Mouse (Mus musculus): ENCODE measurements around the gene Ngdn. TPM values are rescaled to one million over a fixed set of nuclear protein-coding genes. Genes with fewer than 3 reads are reported as not detected.

Gene Ngdn
- polyA plus RNA-seq, 1 experiment from 2014 or later, result 70.7 TPM

DNA sequence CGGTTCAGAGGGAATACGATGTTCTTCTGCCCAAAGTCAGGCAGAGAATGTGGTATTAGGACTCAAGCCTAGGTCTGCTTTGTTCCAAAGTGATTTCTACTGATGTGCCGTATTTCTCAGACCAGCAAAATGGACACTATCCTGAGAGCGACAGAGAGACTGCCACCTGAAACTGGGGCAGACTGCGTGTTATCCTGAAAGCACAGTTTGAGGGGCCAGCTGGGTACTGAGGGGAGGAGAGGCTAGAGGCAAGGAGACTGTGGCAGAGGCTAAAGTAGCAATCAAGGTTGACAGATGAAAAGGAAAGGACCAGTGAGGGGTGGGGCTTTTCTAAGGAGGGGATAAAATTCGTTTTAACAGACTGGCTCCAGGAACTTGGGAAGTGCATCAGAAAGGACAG, 14.4 kb upstream of the Ngdn start:
- no peak overlapping the region for H3K4me3 ChIP-seq (replicated peaks)
- no peaks in the 10 kb centered on the region for H3K27me3 ChIP-seq
- H3K9me3 ChIP-seq (replicated peaks), result no peaks in the 10 kb centered on the region
- 76% methylated on average over 6 of the region's 6 CpGs for WGBS
- no peak overlapping the region for H3K27ac ChIP-seq (replicated peaks)
- no peak overlapping the region for H3K4me2 ChIP-seq (replicated peaks)
- H3K9ac ChIP-seq, result no peak overlapping the region
- no peaks in the 10 kb centered on the region for H3K36me3 ChIP-seq
- ATAC-seq (ENCODE audit: insufficient number of reproducible peaks, low FRiP score, low TSS enrichment, low read depth), result no peak
- H3K4me1 ChIP-seq, result peaks cover 12% of the 10 kb centered on the region

DNA sequence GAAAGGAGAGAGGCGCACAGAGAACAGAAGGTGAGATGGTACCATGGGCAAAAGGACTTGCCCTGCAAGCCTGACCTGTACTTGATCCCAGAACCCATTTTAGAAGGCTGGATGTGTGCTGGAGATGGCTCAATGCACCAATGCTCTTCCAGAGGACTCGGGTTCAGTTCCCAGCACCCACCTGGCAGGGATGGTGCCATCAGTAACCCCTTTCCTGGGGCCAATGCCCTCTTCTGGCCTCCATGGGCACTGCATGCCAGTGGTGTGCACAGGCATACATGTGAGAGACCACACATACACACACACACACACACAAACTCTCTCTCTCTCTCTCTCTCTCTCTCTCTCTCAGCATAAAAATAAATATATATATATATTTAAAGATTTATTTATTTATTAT, 13.8 kb upstream of the Ngdn start:
- H3K4me1 ChIP-seq, result peaks cover 11% of the 10 kb centered on the region
- ATAC-seq (ENCODE audit: insufficient number of reproducible peaks, low FRiP score, low TSS enrichment, low read depth), result no peak
- H3K9me3 ChIP-seq (replicated peaks), result no peaks in the 10 kb centered on the region
- 100% methylated on average over 2 of the region's 2 CpGs for WGBS
- H3K36me3 ChIP-seq, result no peaks in the 10 kb centered on the region
- H3K27me3 ChIP-seq, result no peaks in the 10 kb centered on the region
- H3K9ac ChIP-seq, result no peak overlapping the region
- H3K4me2 ChIP-seq (replicated peaks), result no peak overlapping the region
- no peak overlapping the region for H3K27ac ChIP-seq (replicated peaks)
- H3K4me3 ChIP-seq (replicated peaks), result no peak overlapping the region

DNA sequence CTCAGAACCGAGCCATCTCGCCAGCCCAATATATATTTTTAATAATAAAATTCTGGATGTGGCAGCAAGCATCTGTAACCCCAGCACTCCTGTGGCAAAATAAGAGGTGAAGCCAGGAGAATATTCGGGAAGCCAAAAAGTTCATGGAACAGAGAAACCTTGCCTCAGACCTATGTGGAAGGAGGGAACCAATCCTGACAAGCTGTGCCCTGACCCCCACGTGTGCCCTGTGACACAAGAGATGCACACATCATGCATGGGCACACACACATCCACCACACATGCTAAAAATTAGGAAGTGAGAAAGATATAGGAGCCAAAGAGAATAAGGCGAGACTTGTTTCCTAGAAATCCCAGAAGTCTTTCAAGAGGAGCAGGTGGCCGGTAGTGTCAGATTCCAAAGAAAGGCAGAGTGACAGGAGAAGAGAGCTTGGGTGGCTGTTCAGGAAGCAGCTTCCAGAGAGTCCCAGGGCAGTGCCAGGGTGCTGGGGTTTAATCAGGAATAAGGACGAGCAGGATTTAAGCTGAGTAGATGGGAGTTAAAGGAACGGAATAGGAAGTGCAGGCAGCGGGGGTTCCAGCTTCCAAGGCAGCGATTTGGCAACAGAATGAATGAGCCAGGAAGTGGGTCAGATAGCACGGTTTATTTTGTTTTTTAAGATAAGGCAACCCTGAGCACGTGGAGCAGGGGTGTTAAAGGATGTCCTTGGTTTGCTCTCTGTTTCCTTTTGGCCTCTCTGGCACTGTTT, 13.1 kb upstream of the Ngdn start:
- 40% methylated on average over 12 of the region's 12 CpGs for WGBS
- H3K4me3 ChIP-seq (replicated peaks), result no peak overlapping the region
- no peak overlapping the region for H3K27ac ChIP-seq (replicated peaks)
- no peak for ATAC-seq (ENCODE audit: insufficient number of reproducible peaks, low FRiP score, low TSS enrichment, low read depth)
- H3K36me3 ChIP-seq, result no peaks in the 10 kb centered on the region
- H3K9me3 ChIP-seq (replicated peaks), result no peaks in the 10 kb centered on the region
- no peak overlapping the region for H3K4me2 ChIP-seq (replicated peaks)
- H3K9ac ChIP-seq, result no peak overlapping the region
- no peaks in the 10 kb centered on the region for H3K27me3 ChIP-seq
- peaks cover 10% of the 10 kb centered on the region for H3K4me1 ChIP-seq

DNA sequence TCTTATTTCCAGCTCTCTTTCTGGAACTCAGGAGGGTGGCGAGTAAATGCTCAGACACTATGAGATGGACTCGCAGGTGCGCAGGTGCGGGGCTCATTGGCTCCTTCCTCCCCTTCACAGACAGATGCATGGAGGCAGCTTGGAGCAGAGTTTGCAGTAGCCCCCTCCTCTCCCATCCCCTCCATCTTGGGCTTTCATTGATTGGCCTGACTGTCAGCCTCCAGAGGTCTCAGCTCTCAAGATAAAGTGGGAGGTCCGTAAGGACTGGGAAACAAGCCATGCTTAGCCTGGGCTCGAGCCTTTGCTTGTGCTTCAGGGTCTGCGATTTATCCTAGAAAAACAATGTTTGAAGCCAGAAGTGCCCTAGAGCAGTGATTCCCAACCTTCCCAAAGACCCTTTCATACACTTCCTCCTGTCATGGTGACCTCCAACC, 12.6 kb upstream of the Ngdn start:
- Histone ChIP-seq H3K9ac (no peak overlapping the region), H3K9me3 (replicated peaks) (no peaks in the 10 kb centered on the region), H3K4me2 (replicated peaks) (no peak overlapping the region), H3K27me3 (no peaks in the 10 kb centered on the region), H3K4me1 (peaks cover 7% of the 10 kb centered on the region), H3K4me3 (replicated peaks) (no peak overlapping the region), H3K36me3 (no peaks in the 10 kb centered on the region), H3K27ac (replicated peaks) (no peak overlapping the region)
- ATAC-seq (ENCODE audit: insufficient number of reproducible peaks, low FRiP score, low TSS enrichment, low read depth), result no peak
- WGBS, result 61% methylated on average over 7 of the region's 7 CpGs

DNA sequence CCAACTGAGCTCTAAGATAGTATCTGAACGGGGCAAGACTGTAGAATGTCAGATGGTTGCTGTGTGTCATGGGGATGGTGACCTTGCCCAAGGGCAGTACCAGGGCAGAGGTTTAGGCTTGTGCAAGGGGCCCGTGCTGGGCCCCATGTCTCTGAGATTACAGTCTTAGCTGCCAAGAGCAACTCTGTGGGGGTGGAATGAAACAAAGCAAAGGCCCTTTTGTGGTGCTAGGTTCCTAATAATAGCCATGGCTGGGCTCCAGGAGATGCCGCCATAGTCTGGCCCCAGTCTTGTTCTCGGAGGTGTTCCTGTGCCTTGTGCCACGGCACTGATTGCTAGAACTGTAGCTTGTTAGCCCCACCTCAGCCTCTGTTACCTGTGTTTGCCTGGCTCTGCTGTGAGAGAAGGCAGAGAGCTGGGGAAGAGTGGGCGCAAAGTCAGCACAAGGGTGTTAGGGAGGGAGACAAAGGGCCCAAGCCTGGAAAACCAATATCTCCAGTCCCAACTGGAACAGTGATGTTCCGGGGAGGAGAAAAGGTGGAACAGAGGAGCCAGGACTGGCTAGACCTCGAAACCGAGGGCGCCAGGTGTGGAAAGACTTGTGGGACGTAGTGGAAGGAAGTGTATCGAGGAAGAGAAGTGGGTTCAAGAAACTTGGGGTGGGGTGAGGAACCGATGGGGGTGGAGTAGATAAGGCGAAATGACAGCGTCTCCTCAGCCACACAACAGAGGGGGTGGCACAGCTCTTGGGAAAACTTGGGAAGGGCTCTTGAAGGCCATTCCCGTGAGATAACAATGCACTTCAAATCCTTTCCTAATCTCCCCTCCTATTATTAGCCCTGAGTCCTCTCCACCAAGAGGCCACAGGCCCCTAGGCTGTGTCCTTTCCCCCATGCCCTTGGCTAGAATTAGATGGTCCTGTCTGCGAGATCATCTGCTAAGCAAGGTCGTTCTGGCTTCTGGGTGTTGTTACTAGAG, 11.1 kb upstream of the Ngdn start:
- 0 out of 2 replicates have a peak, but pooled peaks have one; percentile 36 for ATAC-seq (ENCODE audit: insufficient number of reproducible peaks, low FRiP score, low TSS enrichment, low read depth)
- 69% methylated on average over 18 of the region's 18 CpGs for WGBS

DNA sequence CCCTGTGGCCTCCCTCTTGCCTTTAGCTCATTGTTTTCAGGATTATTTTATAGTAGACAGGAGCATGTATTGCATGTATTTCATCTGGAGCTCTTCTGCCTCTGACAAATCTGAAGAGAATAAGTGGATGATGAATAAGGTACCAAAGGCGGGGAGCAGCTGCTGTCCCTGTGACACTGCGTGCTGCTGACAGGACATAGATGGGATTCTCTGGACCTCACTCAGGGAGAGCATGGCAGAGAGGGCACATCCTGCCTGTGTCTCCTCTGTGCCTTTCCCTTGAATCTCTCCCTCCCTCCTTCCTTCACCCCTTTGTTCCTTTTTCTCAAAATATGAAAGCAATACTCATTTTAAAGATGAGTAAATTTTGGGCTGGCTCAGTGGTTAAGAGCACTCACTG, 9.7 kb upstream of the Ngdn start:
- Histone ChIP-seq H3K36me3 (no peaks in the 10 kb centered on the region), H3K27ac (replicated peaks) (no peak overlapping the region), H3K27me3 (no peaks in the 10 kb centered on the region), H3K9me3 (replicated peaks) (no peaks in the 10 kb centered on the region), H3K9ac (no peak overlapping the region), H3K4me3 (replicated peaks) (no peak overlapping the region), H3K4me2 (replicated peaks) (no peak overlapping the region), H3K4me1 (peaks cover 7% of the 10 kb centered on the region)
- 78% methylated on average over 2 of the region's 2 CpGs for WGBS
- ATAC-seq (ENCODE audit: insufficient number of reproducible peaks, low FRiP score, low TSS enrichment, low read depth), result no peak

More for the DNA sequence above, 11.1 kb upstream of the Ngdn start:
- H3K9me3 ChIP-seq (replicated peaks), result no peaks in the 10 kb centered on the region
- no peaks in the 10 kb centered on the region for H3K36me3 ChIP-seq
- H3K4me3 ChIP-seq (replicated peaks), result no peak overlapping the region
- no peak overlapping the region; the same call in 1 of the 2 replicates for H3K27ac ChIP-seq (replicated peaks)
- no peak overlapping the region for H3K4me2 ChIP-seq (replicated peaks)
- no peaks in the 10 kb centered on the region for H3K27me3 ChIP-seq
- H3K9ac ChIP-seq, result no peak overlapping the region
- peaks cover 7% of the 10 kb centered on the region for H3K4me1 ChIP-seq

DNA sequence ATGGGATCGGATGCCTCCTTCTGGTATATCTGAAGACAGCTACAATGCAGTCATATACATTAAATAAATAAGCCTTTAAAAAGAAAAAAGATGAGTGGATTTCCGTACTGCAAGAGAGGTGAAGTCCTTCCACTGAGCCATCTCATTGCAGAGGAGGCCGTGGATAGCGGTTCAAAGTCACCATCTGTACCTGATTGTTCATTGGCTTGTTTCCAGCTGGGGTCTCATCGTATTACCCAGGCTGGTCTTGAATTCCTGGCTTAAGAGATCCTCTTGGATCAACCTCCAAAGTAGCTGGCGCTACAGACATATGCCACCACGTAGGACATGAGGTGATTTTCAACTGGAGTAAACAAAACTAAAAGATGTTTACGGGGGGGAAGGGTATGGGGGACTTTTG, 9.3 kb upstream of the Ngdn start:
- Histone ChIP-seq H3K36me3 (no peaks in the 10 kb centered on the region), H3K9me3 (replicated peaks) (no peaks in the 10 kb centered on the region), H3K4me3 (replicated peaks) (no peak overlapping the region), H3K4me2 (replicated peaks) (no peak overlapping the region), H3K4me1 (peaks cover 7% of the 10 kb centered on the region), H3K27me3 (no peaks in the 10 kb centered on the region), H3K9ac (no peak overlapping the region), H3K27ac (replicated peaks) (no peak overlapping the region)
- no peak for ATAC-seq (ENCODE audit: insufficient number of reproducible peaks, low FRiP score, low TSS enrichment, low read depth)
- 57% methylated on average over 8 of the region's 8 CpGs for WGBS

DNA sequence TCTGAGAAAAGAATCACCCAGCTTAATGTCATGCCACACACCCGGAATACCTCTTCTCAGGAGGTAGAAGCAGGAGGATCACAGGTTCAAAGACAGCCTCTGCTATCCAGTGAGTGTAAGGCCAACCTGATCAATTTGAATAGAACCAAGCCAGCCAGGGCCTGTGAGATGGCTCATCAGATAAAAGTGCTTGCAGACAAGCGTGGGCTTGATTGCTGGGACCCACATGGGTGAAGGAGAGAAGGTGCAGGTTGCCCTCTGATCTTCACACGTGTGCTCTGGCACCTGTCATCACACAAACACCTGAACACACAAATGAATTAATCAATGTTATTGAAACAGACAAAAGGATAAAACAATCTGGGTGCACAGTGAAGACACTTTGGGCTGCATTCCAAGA, 8.7 kb upstream of the Ngdn start:
- Histone ChIP-seq H3K9me3 (replicated peaks) (no peaks in the 10 kb centered on the region), H3K4me3 (replicated peaks) (no peak overlapping the region), H3K9ac (no peak overlapping the region), H3K36me3 (no peaks in the 10 kb centered on the region), H3K27me3 (no peaks in the 10 kb centered on the region), H3K27ac (replicated peaks) (no peak overlapping the region), H3K4me2 (replicated peaks) (no peak overlapping the region), H3K4me1 (peaks cover 7% of the 10 kb centered on the region)
- WGBS, result 69% methylated on average over 3 of the region's 3 CpGs
- no peak for ATAC-seq (ENCODE audit: insufficient number of reproducible peaks, low FRiP score, low TSS enrichment, low read depth)

DNA sequence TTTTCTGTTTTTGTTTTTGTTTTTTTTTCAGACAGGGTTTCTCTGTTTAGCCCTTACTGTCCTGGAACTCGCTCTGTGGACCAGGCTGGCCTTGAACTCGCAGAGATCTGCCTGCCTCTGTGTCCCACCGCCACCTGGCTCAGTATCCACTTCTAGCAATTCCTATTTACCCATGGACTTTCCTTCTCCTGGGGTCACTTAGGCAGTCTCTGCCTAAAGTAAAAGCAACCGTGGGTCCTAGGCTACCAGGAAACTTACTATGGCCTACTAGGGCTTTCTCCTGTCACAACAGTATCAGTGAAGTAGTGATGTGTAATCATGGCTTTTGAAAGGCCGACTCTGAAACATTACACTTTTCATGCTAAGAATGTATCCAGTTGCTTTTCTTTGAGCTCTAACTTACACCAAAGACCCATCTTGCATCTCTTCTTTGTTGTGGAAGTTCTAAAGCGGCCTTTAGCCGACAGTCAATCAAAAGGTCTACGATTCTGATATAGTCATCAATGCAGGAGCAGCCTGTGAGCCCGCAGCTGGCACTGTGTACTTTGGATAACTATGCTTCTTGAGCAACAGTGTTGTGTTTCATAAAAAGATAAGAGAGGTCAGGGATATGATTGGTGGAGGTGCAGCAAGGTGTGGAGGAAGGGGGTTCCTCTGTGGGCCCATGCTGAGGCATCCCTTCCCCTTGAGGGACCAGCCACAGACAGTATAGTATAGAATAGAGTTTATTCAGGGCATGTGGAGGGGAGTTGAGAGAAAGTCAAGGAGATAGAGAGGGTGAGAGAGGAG, 7.9 kb upstream of the Ngdn start:
- H3K27me3 ChIP-seq, result no peaks in the 10 kb centered on the region
- no peak overlapping the region for H3K9ac ChIP-seq
- H3K4me1 ChIP-seq, result peaks cover 7% of the 10 kb centered on the region
- 89% methylated on average over 9 of the region's 9 CpGs for WGBS
- H3K36me3 ChIP-seq, result no peaks in the 10 kb centered on the region
- no peak for ATAC-seq (ENCODE audit: insufficient number of reproducible peaks, low FRiP score, low TSS enrichment, low read depth)
- no peak overlapping the region for H3K27ac ChIP-seq (replicated peaks)
- H3K4me2 ChIP-seq (replicated peaks), result no peak overlapping the region
- no peak overlapping the region for H3K4me3 ChIP-seq (replicated peaks)
- H3K9me3 ChIP-seq (replicated peaks), result no peaks in the 10 kb centered on the region

DNA sequence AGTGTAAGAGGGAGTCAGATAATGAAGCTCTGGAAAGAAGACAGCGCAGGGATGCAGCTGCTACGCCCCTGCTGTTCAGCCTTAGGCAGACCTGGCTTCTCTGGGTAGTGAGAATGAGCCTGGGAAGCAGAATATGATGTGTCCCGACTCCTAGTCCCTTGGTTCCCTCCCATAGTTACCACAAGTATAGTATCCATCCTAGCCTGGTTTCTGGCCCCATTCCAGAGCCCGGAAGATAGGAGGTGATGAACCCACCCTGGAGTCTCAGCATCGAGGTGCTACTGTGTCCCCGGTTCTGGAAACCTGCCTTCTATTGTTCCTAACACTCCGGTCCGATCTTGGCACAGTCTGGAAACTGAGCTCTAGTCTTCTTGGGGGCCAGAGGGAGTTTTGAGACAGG, 6.8 kb upstream of the Ngdn start:
- ATAC-seq (ENCODE audit: insufficient number of reproducible peaks, low FRiP score, low TSS enrichment, low read depth), result 0 out of 2 replicates have a peak, but pooled peaks have one; percentile 26
- no peak overlapping the region for H3K4me3 ChIP-seq (replicated peaks)
- WGBS, result 78% methylated on average over 8 of the region's 8 CpGs

DNA sequence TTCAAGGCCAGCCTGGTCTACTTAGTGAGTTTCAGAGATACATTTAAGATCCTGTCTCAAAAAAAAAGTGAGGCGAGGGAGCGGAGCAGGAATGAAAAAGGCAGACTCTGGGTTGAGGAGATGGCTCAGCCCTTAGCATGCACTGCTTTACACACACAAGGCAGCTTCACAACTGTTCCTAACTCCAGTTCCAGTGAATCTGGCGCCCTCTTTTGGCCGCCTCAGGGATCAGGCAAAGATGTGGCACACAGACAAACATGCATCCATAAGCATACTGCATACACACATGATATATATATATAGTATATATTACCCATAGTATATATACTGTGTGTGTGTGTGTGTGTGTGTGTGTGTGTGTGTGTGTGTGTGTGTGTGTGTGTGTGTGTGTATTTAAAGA, 4.1 kb upstream of the Ngdn start:
- no peaks in the 10 kb centered on the region for H3K4me1 ChIP-seq
- H3K27me3 ChIP-seq, result no peaks in the 10 kb centered on the region
- WGBS, result 66% methylated on average over 4 of the region's 4 CpGs
- no peak overlapping the region for H3K27ac ChIP-seq (replicated peaks)
- H3K4me3 ChIP-seq (replicated peaks), result no peak overlapping the region
- no peak overlapping the region for H3K9ac ChIP-seq
- no peaks in the 10 kb centered on the region for H3K9me3 ChIP-seq (replicated peaks)
- no peaks in the 10 kb centered on the region for H3K36me3 ChIP-seq
- ATAC-seq (ENCODE audit: insufficient number of reproducible peaks, low FRiP score, low TSS enrichment, low read depth), result no peak
- H3K4me2 ChIP-seq (replicated peaks), result no peak overlapping the region

More for the DNA sequence above, 6.8 kb upstream of the Ngdn start:
- Histone ChIP-seq H3K9me3 (replicated peaks) (no peaks in the 10 kb centered on the region), H3K27me3 (no peaks in the 10 kb centered on the region), H3K9ac (no peak overlapping the region), H3K27ac (replicated peaks) (no peak overlapping the region), H3K4me1 (peaks cover 4% of the 10 kb centered on the region; the same call in 1 of the 2 replicates), H3K36me3 (no peaks in the 10 kb centered on the region), H3K4me2 (replicated peaks) (no peak overlapping the region)
